Mouse (Mus musculus) CD4-positive, CD25-positive, alpha-beta regulatory T cell, adult 2 months (primary cell): ENCODE data around the gene Fer1l4.

Experiments
- DNase-seq: peaks from one replicate; pipeline ENCODE4 v3.0.0-alpha.2; 2012; ENCODE audit warnings: low read depth, low spot score

Fer1l4 gene

GRCm38 (mm10) chr2:156052816-156053215, at the start of gene Fer1l4:
Gene Fer1l4, minus strand, starts transcription at chr2:156052947.
- no peak for DNase-seq

GRCm38 (mm10) chr2:156091926-156092325, 39.2 kb upstream of the Fer1l4 start:
- no peak for DNase-seq

- DNase-seq = no peak
Measured at GRCm38 (mm10) chr2:156089799-156090198, 37.1 kb upstream of the Fer1l4 start.

- no peak for DNase-seq
Measured at GRCm38 (mm10) chr2:156087391-156088110, 34.8 kb upstream of the Fer1l4 start.

GRCm38 (mm10) chr2:156084541-156084940, 31.8 kb upstream of the Fer1l4 start:
- DNase-seq = no peak

- no peak for DNase-seq
Measured at GRCm38 (mm10) chr2:156080391-156080790, 27.6 kb upstream of the Fer1l4 start.

DNA sequence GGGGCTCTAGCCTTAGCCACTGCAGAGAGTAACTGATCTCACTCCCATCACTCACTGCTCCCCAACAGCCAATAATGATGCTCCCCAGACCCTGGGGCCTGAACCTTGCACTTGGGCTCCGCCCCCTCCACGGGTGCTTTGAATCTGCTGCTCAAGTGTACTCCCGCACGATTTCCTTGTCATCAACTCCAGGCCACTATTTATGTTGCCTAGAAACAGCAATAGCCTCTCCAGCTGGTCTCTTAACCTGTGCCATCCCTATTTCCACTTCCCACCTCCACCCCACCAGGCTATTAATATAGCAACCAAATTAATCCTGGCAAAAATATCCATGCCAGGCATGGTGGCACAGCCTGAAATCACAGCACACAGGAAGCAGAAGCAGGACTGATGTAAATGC, 26.9 kb upstream of the Fer1l4 start:
- DNase-seq = no peak

GRCm38 (mm10) chr2:156079183-156079560, 26.4 kb upstream of the Fer1l4 start:
- DNase-seq = no peak

GRCm38 (mm10) chr2:156078421-156079182, 25.9 kb upstream of the Fer1l4 start:
- DNase-seq = no peak

DNA sequence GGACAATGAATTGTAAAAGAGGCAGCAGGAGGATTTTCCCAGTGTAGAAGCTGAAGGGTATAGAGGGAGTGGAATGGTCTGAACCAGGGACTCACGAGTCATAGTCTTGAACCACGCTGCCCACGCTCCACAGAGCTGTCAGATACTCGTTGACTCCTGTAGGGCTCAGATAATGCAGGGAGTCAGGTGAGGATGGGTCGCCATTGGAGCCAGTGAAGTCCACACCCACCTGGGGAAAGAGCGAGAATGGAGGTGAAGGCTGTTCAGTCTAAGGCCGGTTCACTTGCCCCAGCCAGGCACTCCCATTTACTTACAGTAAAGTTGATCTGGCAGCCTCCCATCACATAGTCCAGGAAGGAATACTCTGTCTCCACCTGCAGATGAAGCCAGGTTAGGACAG, 24.7 kb upstream of the Fer1l4 start:
- no peak for DNase-seq

DNA sequence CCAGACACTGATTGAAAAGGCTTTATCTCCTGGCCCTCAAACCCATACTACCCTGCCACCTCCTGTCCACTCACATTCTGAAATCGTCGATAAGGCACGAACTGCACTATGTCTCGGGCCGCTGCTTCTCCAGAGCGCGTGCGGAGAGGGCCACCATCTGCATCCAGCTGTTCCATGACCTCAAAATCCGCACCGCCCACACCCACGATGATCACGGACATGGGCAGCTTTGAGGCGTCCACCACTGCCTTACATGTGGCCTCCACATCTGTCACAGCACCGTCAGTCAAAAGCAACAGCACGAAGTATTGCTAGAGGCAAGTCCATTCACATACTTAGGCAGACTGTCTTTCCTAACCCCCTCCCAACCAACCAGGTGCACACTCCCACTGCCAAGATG, 21.0 kb upstream of the Fer1l4 start:
- DNase-seq = no peak

- no peak for DNase-seq
Measured at GRCm38 (mm10) chr2:156071236-156071635, 18.5 kb upstream of the Fer1l4 start.

- DNase-seq = no peak
Measured at GRCm38 (mm10) chr2:156067916-156068315, 15.2 kb upstream of the Fer1l4 start.

DNA sequence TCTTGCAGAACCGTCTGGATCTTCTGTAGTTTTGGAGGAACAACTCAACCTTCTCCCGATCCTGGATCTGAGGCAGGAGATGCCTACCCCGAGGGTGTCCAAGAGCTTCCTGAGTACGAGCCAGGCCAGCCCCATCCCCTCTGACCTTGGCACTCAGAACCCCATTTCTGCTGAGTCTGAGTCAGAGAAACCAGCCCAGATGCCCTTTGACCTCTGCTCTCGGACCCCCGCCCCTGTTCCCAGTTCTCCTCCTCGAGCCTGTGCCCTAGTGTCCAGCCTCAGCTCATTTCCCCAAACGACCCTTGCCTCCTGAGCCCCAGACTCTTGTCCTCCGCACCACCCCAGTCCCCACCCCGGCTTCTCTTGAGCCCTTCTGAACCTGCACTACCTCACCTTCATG, 13.4 kb upstream of the Fer1l4 start:
- DNase-seq = no peak

DNA sequence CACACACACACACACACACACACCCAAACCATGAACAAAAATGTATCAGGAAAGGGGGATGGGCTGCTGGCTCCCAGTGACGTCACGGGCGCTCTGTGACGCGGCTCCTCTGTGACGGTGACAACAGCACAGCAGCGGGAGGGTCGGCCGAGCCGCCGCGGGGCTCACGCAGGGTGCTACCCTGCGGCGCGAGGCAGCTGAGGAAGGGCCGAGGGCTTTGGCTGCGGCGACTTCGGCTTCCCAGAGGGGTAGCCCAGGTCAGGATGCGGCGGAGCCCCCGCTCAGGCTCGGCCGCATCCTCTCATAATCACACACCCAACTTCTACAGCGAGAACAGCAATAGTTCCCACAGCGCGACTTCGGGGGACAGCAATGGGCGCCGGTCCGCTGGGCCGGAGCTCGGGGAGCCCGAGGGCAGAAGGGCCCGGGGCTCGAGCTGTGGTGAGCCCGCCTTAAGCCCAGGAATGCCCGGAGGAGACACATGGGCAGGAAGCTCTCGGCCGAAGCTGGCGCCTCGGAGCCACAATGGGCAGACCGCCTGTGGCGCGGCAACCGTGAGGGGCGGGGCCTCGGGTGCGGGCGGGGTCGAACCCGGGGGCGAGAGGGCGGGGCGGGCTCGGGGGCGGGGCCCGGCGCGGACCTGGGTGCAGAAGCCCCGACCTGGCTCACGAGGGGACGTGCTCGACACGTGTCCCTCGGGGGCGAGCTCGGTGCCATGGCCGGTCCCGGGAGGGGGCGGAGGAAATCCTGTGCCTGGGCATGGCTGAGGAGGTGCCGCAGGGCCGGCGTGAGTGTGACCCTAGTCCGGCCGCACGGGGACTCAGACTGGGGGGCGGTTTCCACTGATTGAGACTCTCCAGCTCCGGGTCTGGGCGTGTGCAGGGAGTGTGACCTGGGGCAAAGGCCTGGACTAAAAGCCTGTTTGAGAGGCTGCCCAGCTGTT, 12.6 kb upstream of the Fer1l4 start, which contains the start of gene Spag4:
Gene Spag4 (plus strand): TSS at position 77 of the 943 bp plus-strand sequence.
- peak; percentile 89 for DNase-seq

DNA sequence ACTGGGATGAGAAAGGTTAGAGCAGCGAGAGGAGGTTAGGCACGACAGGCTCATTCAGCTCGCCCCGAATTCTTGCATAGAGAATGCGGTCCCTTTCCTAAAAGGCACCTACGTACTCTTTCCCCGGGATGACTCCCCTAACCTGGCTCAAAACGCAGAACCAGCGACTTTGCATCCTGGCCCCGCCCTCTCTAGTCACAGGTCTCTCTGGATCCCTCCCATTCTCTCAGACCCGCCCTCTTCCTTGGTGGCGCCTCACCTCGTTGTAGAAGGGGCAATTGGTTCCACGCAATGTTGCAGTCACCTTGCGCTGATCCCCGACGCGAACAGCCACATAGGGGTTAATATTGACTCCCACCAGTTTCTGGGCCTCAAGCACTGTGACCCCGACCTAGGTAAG, 4.8 kb downstream of the Fer1l4 start:
- peak; percentile 55 for DNase-seq

DNA sequence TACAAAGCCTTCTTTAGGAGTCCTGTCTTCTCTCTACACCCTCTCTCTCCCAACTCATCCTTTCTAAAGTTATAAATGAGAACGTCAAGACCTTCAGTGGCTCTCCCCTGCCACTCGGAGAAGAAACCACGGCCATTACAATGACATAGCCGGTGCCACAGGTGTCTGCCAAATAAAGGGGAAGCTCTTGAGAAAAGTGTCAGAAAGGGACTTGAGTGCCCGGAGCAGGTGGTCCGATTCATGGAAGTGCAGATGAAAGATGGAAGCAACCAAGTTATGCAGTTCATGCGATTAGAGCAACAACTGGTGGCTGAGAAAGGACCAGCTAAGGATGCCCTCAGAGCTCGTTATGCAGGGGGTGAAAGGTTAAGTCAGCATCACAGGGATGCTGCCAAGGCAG, 9.8 kb downstream of the Fer1l4 start:
- no peak for DNase-seq

- no peak for DNase-seq
Measured at GRCm38 (mm10) chr2:156039390-156039789, 13.4 kb downstream of the Fer1l4 start.

- DNase-seq = no peak
Measured at GRCm38 (mm10) chr2:156025482-156025881, 27.3 kb downstream of the Fer1l4 start.

GRCm38 (mm10) chr2:156021765-156022164, 31.0 kb downstream of the Fer1l4 start:
- no peak for DNase-seq

GRCm38 (mm10) chr2:156021219-156021618, 31.5 kb downstream of the Fer1l4 start:
- no peak for DNase-seq

- no peak for DNase-seq
Measured at GRCm38 (mm10) chr2:156018106-156018505, 34.6 kb downstream of the Fer1l4 start.
